32 mouse cellular contexts compared by ENCODE assay signal in the genomic region with DNA sequence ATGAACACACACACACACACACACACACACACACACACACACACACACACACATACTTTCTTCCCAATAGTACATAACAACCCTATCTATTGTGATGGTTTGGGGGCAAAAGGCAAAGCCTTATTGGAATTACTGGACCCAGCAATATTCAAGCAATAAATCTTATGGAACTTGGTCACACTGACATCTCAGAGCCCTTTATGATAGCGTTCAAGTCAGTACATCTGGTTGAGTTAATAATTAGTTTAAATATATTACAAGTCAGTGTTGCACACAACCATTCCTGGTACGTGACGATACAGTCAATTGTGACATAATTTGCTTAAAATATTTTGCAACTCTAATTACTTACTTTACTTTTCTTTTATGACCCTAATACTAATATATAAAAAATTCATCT. TPM values are rescaled to one million over a fixed set of nuclear protein-coding genes. Genes with fewer than 3 reads are reported as not detected.
"Had no signal": no experiment of that assay in that cellular context is flagged by ENCODE, and none has a peak within 500 bp of the region (broad histone marks: within the 10 kb centered on the region; RNA-seq: fewer than 3 reads in every experiment).

No protein-coding gene starts in this region.

- H3K4me1 ChIP-seq: heart, embryonic 10.5 days; hindbrain, embryonic 10.5 days; hindbrain, embryonic 12.5 days; hindbrain, embryonic 13.5 days; hindbrain, embryonic 15.5 days had no signal

- H3K36me3 ChIP-seq: heart, embryonic 10.5 days; heart, embryonic 12.5 days; heart, embryonic 13.5 days; heart, embryonic 15.5 days; hindbrain, embryonic 10.5 days; hindbrain, embryonic 12.5 days; hindbrain, embryonic 13.5 days; hindbrain, embryonic 15.5 days; kidney, embryonic 15.5 days had no signal

- ATAC-seq: hindbrain, embryonic 16.5 days; hindbrain, postnatal 0 days; inflammation-experienced regulatory T-cells, adult 6 months had no signal

- H3K27me3 ChIP-seq: heart, embryonic 12.5 days; heart, embryonic 13.5 days; heart, embryonic 15.5 days; hindbrain, embryonic 12.5 days; hindbrain, embryonic 13.5 days; hindbrain, embryonic 15.5 days; kidney, embryonic 15.5 days had no signal

- H3K27ac ChIP-seq: heart, embryonic 10.5 days; heart, embryonic 13.5 days; heart, embryonic 15.5 days; hindbrain, embryonic 10.5 days; hindbrain, embryonic 12.5 days; hindbrain, embryonic 13.5 days; hindbrain, embryonic 14.5 days; hindbrain, embryonic 15.5 days; hindbrain, postnatal 0 days; kidney, embryonic 15.5 days; kidney, postnatal 0 days; layer of hippocampus, adult 2 months; left cerebral cortex, adult 2 months had no signal

- H3K4me3 ChIP-seq: heart, embryonic 10.5 days; heart, embryonic 12.5 days; heart, embryonic 13.5 days; heart, embryonic 15.5 days; hindbrain, embryonic 10.5 days; hindbrain, embryonic 12.5 days; hindbrain, embryonic 13.5 days; hindbrain, embryonic 15.5 days; kidney, embryonic 15.5 days; layer of hippocampus, adult 2 months; left cerebral cortex, adult 2 months had no signal

- H3K4me2 ChIP-seq: heart, embryonic 11.5 days; heart, embryonic 12.5 days; heart, embryonic 13.5 days; heart, embryonic 15.5 days; hindbrain, embryonic 12.5 days; hindbrain, embryonic 13.5 days; hindbrain, embryonic 14.5 days; hindbrain, embryonic 15.5 days; kidney, embryonic 15.5 days had no signal

- H3K9me3 ChIP-seq: heart, embryonic 10.5 days; heart, embryonic 12.5 days; heart, embryonic 13.5 days; heart, embryonic 15.5 days; hindbrain, embryonic 10.5 days; hindbrain, embryonic 12.5 days; hindbrain, embryonic 13.5 days; hindbrain, embryonic 15.5 days; kidney, embryonic 15.5 days had no signal

- DNase-seq: heart, postnatal 10 days; heart, postnatal 14 days; heart, postnatal 36 days; heart, postnatal 4 days; kidney, adult 11 months; kidney, adult 18-20 months; kidney, adult 2 months; kidney, adult 8-10 months; kidney, adult 9 months; kidney, postnatal 10 days; kidney, postnatal 14 days; kidney, postnatal 25 days; kidney, postnatal 36 days; layer of hippocampus, adult 9-11 months; layer of hippocampus, postnatal 36 days had no signal

- H3K9ac ChIP-seq: heart, embryonic 12.5 days; heart, embryonic 13.5 days; heart, embryonic 15.5 days; hindbrain, embryonic 12.5 days; hindbrain, embryonic 13.5 days; hindbrain, embryonic 14.5 days; hindbrain, embryonic 15.5 days; kidney, embryonic 15.5 days had no signal

RNA-seq across cellular contexts. Expression of gene Pcsk5, which starts 22.4 kb away (rescaled TPM):
- polyA plus RNA-seq: inflammation-experienced regulatory T-cells, adult 6 months had no signal
